Mouse (Mus musculus) embryonic facial prominence, embryonic 12.5 days (tissue): Measurements from ENCODE around the gene Plekhm3. TPM values are rescaled to one million over a fixed set of nuclear protein-coding genes. Genes with fewer than 3 reads are reported as not detected.

Experiments
- ATAC-seq: fragments of 200-750 bp; cut with Nextera tagmentation; 2 replicates; pipeline ENCODE4 v1.8.0; 2017; ENCODE audit not compliant: insufficient number of reproducible peaks, insufficient read depth, low FRiP score, low TSS enrichment
- H3K27ac ChIP-seq: fragments of 300-500 bp; sonication (generic); 2 replicates; pipeline ENCODE4 v1.5.1; 2016; ENCODE audit warnings: mild to moderate bottlenecking
- H3K27me3 ChIP-seq: fragments of 300-500 bp; sonication (generic); 2 replicates; pipeline ENCODE4 v1.6.1; 2016; ENCODE audit warnings: mild to moderate bottlenecking, moderate library complexity
- H3K36me3 ChIP-seq: fragments of 300-500 bp; sonication (generic); 2 replicates; pipeline ENCODE4 v1.6.1; 2016; ENCODE audit warnings: mild to moderate bottlenecking
- H3K4me1 ChIP-seq: fragments of 300-500 bp; sonication (generic); 2 replicates; pipeline ENCODE4 v1.6.1; 2016
- H3K4me2 ChIP-seq: fragments of 300-500 bp; sonication (generic); replicated peaks from 2 replicates; pipeline ENCODE4 v1.6.1; 2016; ENCODE audit warnings: mild to moderate bottlenecking, moderate library complexity
- H3K4me3 ChIP-seq: fragments of 300-500 bp; sonication (generic); 2 replicates; pipeline ENCODE4 v1.5.1; 2016; ENCODE audit warnings: mild to moderate bottlenecking
- H3K9ac ChIP-seq: fragments of 300-500 bp; sonication (generic); 2 replicates; pipeline ENCODE4 v1.6.1; 2016; ENCODE audit warnings: mild to moderate bottlenecking, moderate library complexity
- H3K9me3 ChIP-seq: fragments of 300-500 bp; sonication (generic); 2 replicates; pipeline ENCODE4 v1.6.1; 2016; ENCODE audit warnings: mild to moderate bottlenecking, moderate library complexity
- WGBS: fragments of 180-500 bp; shearing (Covaris S2); methylation state at CpG from one replicate; pipeline ENCODE4 v1.1.7; 2016; 5-methylcytosine and 5-hydroxymethylcytosine counted together
- polyA plus RNA-seq: library from polyadenylated mRNA; unstranded; fragments of >200 nt; fragmentation: Nextera tagmentation; extraction: Ambion mirVana; gene quantifications from 2 replicates; pipeline ENCODE4 v1.2.1, GENCODE M21; 2016

Plekhm3 gene
- polyA plus RNA-seq, 1 experiment from 2014 or later = 10.2 TPM

DNA sequence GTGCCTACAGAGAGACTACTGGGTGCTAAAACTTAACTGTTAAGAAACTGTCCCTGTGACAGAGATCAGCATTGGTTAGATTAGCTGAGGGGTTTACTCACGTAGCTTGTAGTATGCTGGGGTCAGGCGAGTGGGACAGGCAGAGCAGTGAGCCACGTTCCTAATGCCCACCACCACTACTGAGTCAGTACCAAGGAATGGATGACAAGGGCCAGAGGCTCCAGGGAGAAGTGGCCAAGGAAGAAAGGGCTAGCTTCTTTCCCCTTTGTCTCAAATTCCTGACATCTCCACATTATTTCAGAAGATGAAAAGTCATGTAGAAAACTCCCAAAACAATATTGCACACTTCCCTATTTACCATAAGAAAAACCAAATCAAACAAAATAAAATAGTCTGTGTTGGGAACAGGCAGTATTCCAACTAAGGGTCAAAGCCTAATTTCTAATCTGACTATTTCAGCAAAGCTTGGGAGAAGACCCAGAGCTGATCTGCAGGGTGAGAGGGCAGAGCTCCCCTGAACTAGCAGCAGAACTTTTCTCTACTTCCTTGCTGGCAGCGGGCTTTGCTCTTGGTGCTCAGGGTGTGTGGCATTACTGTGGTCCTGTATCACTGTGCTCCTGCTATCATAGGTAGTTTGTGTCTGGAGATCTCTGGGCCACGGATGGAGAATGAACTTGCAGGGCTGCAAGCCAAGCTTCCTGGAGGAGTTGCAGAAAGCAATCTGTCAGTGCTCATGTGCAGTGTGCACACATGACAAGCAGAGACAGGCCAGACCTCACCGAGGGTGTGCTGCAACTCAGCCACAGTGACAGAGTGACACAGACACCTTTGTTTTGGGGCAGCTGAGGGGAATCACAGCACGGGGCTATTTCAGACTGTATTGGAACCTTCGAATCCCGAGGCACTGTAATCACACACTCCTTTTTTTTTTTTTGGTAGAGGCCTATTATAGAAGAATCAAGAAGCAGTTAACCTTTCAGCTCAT is 165.5 kb downstream of the Plekhm3 start:
- ATAC-seq = peak; percentile 69; the same call in 1 of the 2 replicates
- Histone ChIP-seq H3K4me2 (no peak overlapping the region), H3K27ac (peak overlapping the region; percentile 36; the same call in 1 of the 2 replicates)

DNA sequence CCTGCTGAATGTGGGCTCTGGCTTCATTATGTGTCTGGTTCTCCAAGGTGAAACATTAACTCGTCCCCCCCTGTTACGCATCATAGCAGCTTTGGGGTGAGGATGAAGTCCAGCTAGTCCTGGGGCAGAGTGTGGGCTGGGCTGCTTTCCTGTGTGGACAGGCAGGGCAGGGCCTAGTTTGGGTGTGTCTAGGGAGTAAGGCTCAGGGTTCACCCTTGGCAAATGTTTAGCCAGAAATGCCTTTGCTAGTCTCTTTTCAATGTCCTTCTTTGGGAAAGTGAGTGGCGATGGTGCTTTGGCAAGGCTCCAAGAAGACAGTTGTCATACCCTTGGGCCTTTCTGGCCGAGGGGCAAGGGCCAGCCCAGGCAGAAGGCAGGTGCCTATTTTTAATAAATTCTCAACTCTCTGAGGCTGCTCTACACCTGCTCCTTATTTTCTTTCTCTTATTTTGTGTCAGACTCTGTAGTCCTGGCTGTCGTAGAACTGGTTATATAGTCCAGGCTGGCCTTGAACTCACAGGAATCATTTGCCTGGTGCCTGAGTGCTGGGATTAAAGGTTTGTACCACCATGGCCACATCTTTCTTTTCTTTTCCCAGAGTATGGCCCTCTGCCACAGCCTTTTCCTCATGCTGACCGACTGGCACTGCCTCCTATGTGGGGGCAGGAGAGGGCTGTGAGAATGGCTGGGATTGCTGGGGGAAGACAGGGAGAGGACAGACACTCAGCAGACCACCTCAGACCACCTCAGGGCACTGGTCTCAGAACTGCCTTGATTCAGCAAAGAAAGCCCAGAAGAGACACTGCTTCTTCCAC is 168.7 kb downstream of the Plekhm3 start:
- no peak for ATAC-seq
- Histone ChIP-seq H3K4me2 (no peak overlapping the region), H3K27me3 (no peaks in the 10 kb centered on the region), H3K36me3 (no peaks in the 10 kb centered on the region), H3K4me3 (no peak overlapping the region), H3K9me3 (no peaks in the 10 kb centered on the region), H3K9ac (no peak overlapping the region), H3K27ac (no peak overlapping the region), H3K4me1 (peaks cover 4% of the 10 kb centered on the region; the same call in 1 of the 2 replicates)
- 71% methylated on average over 6 of the region's 6 CpGs for WGBS

More for the DNA sequence above, 165.5 kb downstream of the Plekhm3 start:
- no peaks in the 10 kb centered on the region for H3K27me3 ChIP-seq
- WGBS = 35% methylated on average over 9 of the region's 9 CpGs
- 0 out of 2 replicates have a peak, but pooled peaks cover 6% of the 10 kb centered on the region for H3K36me3 ChIP-seq
- no peaks in the 10 kb centered on the region for H3K9me3 ChIP-seq
- H3K4me3 ChIP-seq = no peak overlapping the region
- no peak overlapping the region for H3K9ac ChIP-seq
- H3K4me1 ChIP-seq = peaks cover 4% of the 10 kb centered on the region; the same call in 1 of the 2 replicates

- Histone ChIP-seq H3K27me3 (no peaks in the 10 kb centered on the region), H3K4me1 (peaks cover 4% of the 10 kb centered on the region; the same call in 1 of the 2 replicates), H3K9me3 (no peaks in the 10 kb centered on the region), H3K4me3 (no peak overlapping the region), H3K4me2 (0 out of 2 replicates have a peak overlapping the region, but pooled peaks have one; percentile 5), H3K9ac (no peak overlapping the region), H3K36me3 (no peaks in the 10 kb centered on the region), H3K27ac (peak overlapping the region; percentile 61; the same call in 1 of the 2 replicates)
- 43% methylated on average over 12 of the region's 12 CpGs for WGBS
- no peak; the same call in 1 of the 2 replicates for ATAC-seq
Observed at GRCm38 (mm10) chr1:64779863-64780262, 176.8 kb downstream of the Plekhm3 start.

- no peak overlapping the region for H3K4me3 ChIP-seq
- WGBS = 35% methylated on average over 5 of the region's 5 CpGs
- H3K4me1 ChIP-seq = peaks cover 4% of the 10 kb centered on the region; the same call in 1 of the 2 replicates
- H3K27ac ChIP-seq = peak overlapping the region; percentile 61; the same call in 1 of the 2 replicates
- peak; percentile 72; the same call in 1 of the 2 replicates for ATAC-seq
- 0 out of 2 replicates have a peak overlapping the region, but pooled peaks have one; percentile 5 for H3K4me2 ChIP-seq
- no peak overlapping the region for H3K9ac ChIP-seq
- H3K9me3 ChIP-seq = no peaks in the 10 kb centered on the region
- no peaks in the 10 kb centered on the region for H3K36me3 ChIP-seq
- no peaks in the 10 kb centered on the region for H3K27me3 ChIP-seq
Observed at GRCm38 (mm10) chr1:64779415-64779814, 177.2 kb downstream of the Plekhm3 start.

DNA sequence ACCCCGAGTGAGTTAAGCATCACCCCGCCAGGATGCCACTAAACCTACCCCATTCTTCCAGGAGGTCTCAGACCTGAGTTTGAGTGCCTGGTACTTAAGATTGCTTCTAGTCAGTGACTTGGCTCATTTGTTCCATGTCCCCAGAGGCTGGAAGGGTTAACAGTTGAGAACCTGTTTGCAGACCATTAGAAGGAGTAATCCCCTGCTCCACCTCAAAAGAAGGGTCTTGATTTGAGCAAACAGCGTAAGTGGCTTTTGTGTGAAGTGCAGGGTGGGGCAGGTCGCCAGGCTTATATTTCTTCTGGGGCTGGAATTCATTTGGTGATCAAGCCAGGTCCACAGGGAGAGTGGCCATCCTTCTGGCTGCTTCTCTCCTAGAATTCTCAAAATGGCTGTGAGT is 183.3 kb downstream of the Plekhm3 start:
- Histone ChIP-seq H3K4me2 (no peak overlapping the region), H3K4me3 (no peak overlapping the region), H3K9me3 (no peaks in the 10 kb centered on the region), H3K4me1 (no peaks in the 10 kb centered on the region), H3K27me3 (no peaks in the 10 kb centered on the region), H3K27ac (no peak overlapping the region), H3K9ac (no peak overlapping the region), H3K36me3 (no peaks in the 10 kb centered on the region)
- no peak for ATAC-seq
- 73% methylated on average over 4 of the region's 4 CpGs for WGBS

GRCm38 (mm10) chr1:64770169-64770568 is 186.5 kb downstream of the Plekhm3 start:
- Histone ChIP-seq H3K4me1 (no peaks in the 10 kb centered on the region), H3K27me3 (no peaks in the 10 kb centered on the region), H3K4me2 (no peak overlapping the region), H3K4me3 (no peak overlapping the region), H3K9ac (no peak overlapping the region), H3K9me3 (no peaks in the 10 kb centered on the region), H3K36me3 (no peaks in the 10 kb centered on the region), H3K27ac (no peak overlapping the region)
- 37% methylated on average over 6 of the region's 6 CpGs for WGBS
- no peak for ATAC-seq

DNA sequence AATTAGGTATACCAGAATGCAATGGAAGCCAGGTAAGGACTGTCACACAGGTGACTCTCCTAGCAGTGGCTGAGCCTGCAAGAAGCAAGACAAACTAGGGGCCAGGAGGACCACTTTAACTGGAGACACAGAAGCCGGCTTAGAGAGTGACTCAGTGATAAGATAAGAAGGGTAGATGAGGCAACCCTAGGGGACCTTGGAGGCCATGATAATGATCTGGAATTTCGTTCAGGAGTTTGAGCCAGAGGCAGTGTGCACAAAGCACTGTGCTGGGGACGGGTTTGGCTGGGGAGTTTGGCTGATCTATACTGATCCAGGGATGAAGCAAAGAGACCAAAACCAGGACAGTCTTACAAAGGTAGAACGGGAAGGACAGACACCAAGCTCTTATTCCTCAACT is 195.0 kb downstream of the Plekhm3 start:
- no peak for ATAC-seq
- H3K4me1 ChIP-seq = no peaks in the 10 kb centered on the region
- H3K4me3 ChIP-seq = no peak overlapping the region
- H3K4me2 ChIP-seq = no peak overlapping the region
- no peaks in the 10 kb centered on the region for H3K36me3 ChIP-seq
- no peak overlapping the region for H3K27ac ChIP-seq
- no peak overlapping the region for H3K9ac ChIP-seq
- no peaks in the 10 kb centered on the region for H3K27me3 ChIP-seq
- H3K9me3 ChIP-seq = no peaks in the 10 kb centered on the region
- WGBS = 71% methylated on average over 4 of the region's 4 CpGs

DNA sequence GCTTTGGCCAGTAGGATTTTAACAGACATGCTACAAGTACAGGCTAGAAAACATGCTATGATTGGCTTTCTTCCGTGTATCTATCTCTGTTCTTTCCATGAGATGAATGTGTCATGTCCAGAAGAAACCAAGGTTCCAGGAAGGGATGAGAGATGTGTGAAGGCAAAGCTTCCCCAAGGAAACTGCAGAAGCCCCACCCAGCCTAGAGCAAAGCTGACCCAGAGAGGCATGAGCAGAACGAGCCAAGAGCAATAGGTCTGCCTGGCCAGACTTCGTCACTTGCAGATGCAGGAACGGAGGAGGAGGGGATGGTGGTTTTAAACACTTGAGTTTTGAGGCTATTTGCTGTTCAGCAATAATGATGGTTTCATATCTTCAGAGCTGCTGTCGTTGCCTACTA is 198.9 kb downstream of the Plekhm3 start:
- no peak overlapping the region for H3K4me2 ChIP-seq
- H3K9ac ChIP-seq = no peak overlapping the region
- H3K36me3 ChIP-seq = no peaks in the 10 kb centered on the region
- ATAC-seq = no peak
- H3K27me3 ChIP-seq = no peaks in the 10 kb centered on the region
- H3K4me3 ChIP-seq = no peak overlapping the region
- H3K4me1 ChIP-seq = no peaks in the 10 kb centered on the region
- WGBS = 84% methylated on average over 5 of the region's 5 CpGs
- H3K9me3 ChIP-seq = no peaks in the 10 kb centered on the region
- no peak overlapping the region for H3K27ac ChIP-seq

DNA sequence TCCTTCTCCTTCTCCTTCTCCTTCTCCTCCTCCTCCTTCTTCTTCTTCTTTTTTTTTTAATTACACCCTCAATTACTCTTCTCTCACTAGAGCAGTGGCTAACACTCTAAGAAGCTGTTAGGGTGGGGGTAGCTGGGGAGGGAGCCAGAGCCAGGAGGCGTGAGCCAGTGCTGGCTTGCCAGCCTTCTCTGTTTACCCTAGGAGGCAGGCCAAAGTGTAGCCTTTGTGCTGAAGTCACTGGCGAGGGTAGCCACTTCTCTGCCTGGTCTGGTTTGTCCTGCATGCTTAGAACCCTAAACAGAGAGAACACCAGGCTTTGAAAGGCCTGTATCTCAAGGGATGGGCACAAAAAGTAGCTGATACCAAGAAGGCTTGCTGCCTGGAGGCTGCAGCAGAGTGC is 199.4 kb downstream of the Plekhm3 start:
- Histone ChIP-seq H3K9me3 (no peaks in the 10 kb centered on the region), H3K4me1 (no peaks in the 10 kb centered on the region), H3K36me3 (no peaks in the 10 kb centered on the region), H3K27ac (no peak overlapping the region), H3K9ac (no peak overlapping the region), H3K4me2 (no peak overlapping the region), H3K4me3 (no peak overlapping the region), H3K27me3 (no peaks in the 10 kb centered on the region)
- WGBS = 36% methylated on average over 2 of the region's 2 CpGs
- no peak for ATAC-seq

GRCm38 (mm10) chr1:64756640-64757030 is 200.0 kb downstream of the Plekhm3 start:
- Histone ChIP-seq H3K9me3 (no peaks in the 10 kb centered on the region), H3K27me3 (no peaks in the 10 kb centered on the region), H3K4me3 (no peak overlapping the region), H3K4me1 (no peaks in the 10 kb centered on the region), H3K36me3 (no peaks in the 10 kb centered on the region), H3K27ac (0 out of 2 replicates have a peak overlapping the region, but pooled peaks have one; percentile 17), H3K4me2 (no peak overlapping the region), H3K9ac (no peak overlapping the region)
- 54% methylated on average over 10 of the region's 10 CpGs for WGBS
- ATAC-seq = no peak

GRCm38 (mm10) chr1:64755971-64756639 is 200.5 kb downstream of the Plekhm3 start:
- ATAC-seq = no peak
- Histone ChIP-seq H3K9me3 (no peaks in the 10 kb centered on the region), H3K4me2 (no peak overlapping the region), H3K4me1 (no peaks in the 10 kb centered on the region), H3K27me3 (no peaks in the 10 kb centered on the region), H3K9ac (no peak overlapping the region), H3K4me3 (no peak overlapping the region), H3K36me3 (no peaks in the 10 kb centered on the region), H3K27ac (no peak overlapping the region)
- WGBS = 60% methylated on average over 7 of the region's 7 CpGs
